Mouse (Mus musculus): Measurements from ENCODE around the gene Lrrc61. TPM values are rescaled to one million over a fixed set of nuclear protein-coding genes. Genes with fewer than 3 reads are reported as not detected.
A peak's percentile ranks its signal among the peaks of the same experiment; 100 is the strongest.

Lrrc61 gene
- total RNA-seq, 2 experiments from 2014 or later, result 15.8 to 20.1 TPM

GRCm38 (mm10) chr6:48546271-48546670 lies 8.3 kb upstream of the Lrrc61 start:
- DNase-seq (ENCODE audit: low spot score in 2 of 2), result no peak

GRCm38 (mm10) chr6:48546858-48547257 lies 7.7 kb upstream of the Lrrc61 start:
- no peak for DNase-seq (ENCODE audit: low spot score in 2 of 2)

- DNase-seq (ENCODE audit: low spot score in 2 of 2), result no peak
These were observed 6.3 kb upstream of the Lrrc61 start for GRCm38 (mm10) chr6:48548314-48548713.

- DNase-seq (ENCODE audit: low spot score in 2 of 2), result no peak
These were observed 1.7 kb upstream of the Lrrc61 start for GRCm38 (mm10) chr6:48552918-48553317.

- DNase-seq (ENCODE audit: low spot score in 2 of 2), result no peak
These were observed 777 bp upstream of the Lrrc61 start for GRCm38 (mm10) chr6:48553819-48554218.

- DNase-seq (ENCODE audit: low spot score in 2 of 2), result no peak
These were observed 701 bp downstream of the Lrrc61 start for GRCm38 (mm10) chr6:48555104-48555890.

- DNase-seq (ENCODE audit: low spot score in 2 of 2), result no peak
These were observed 1.4 kb downstream of the Lrrc61 start for GRCm38 (mm10) chr6:48555956-48556355.

GRCm38 (mm10) chr6:48565693-48566310 lies 11.2 kb downstream of the Lrrc61 start:
- no peak for DNase-seq (ENCODE audit: low spot score in 2 of 2)

- DNase-seq (ENCODE audit: low spot score in 2 of 2), result peak; percentile 47 to 65
These were observed 11.7 kb downstream of the Lrrc61 start for GRCm38 (mm10) chr6:48566312-48566711.

GRCm38 (mm10) chr6:48568036-48568984 lies 13.7 kb downstream of the Lrrc61 start:
- DNase-seq (ENCODE audit: low spot score in 2 of 2), result peak; percentile 39 to 56

GRCm38 (mm10) chr6:48569065-48569807 lies 14.6 kb downstream of the Lrrc61 start:
- no peak for DNase-seq (ENCODE audit: low spot score in 2 of 2)

- no peak for DNase-seq (ENCODE audit: low spot score in 2 of 2)
These were observed 17.4 kb downstream of the Lrrc61 start for GRCm38 (mm10) chr6:48572014-48572413.

GRCm38 (mm10) chr6:48572572-48573061 lies 18.0 kb downstream of the Lrrc61 start, which contains the start of gene Rarres2:
Rarres2 (minus strand) TSS chr6:48572789.
- DNase-seq (ENCODE audit: low spot score in 2 of 2), result peak in 1 of 2 experiments; percentile 60

- no peak for DNase-seq (ENCODE audit: low spot score in 2 of 2)
These were observed 18.7 kb downstream of the Lrrc61 start for GRCm38 (mm10) chr6:48573280-48573679.

- DNase-seq (ENCODE audit: low spot score in 2 of 2), result no peak
These were observed 19.4 kb downstream of the Lrrc61 start for GRCm38 (mm10) chr6:48573981-48574380.

- DNase-seq (ENCODE audit: low spot score in 2 of 2), result no peak
These were observed 24.1 kb downstream of the Lrrc61 start for GRCm38 (mm10) chr6:48578736-48579135.

GRCm38 (mm10) chr6:48579215-48579648 lies 24.6 kb downstream of the Lrrc61 start:
- no peak for DNase-seq (ENCODE audit: low spot score in 2 of 2)

GRCm38 (mm10) chr6:48581257-48581656 lies 26.7 kb downstream of the Lrrc61 start:
- DNase-seq (ENCODE audit: low spot score in 2 of 2), result no peak

- peak in 1 of 2 experiments; percentile 37 for DNase-seq (ENCODE audit: low spot score in 2 of 2)
These were observed 27.4 kb downstream of the Lrrc61 start for GRCm38 (mm10) chr6:48582037-48582436.

GRCm38 (mm10) chr6:48589194-48589750 lies 34.7 kb downstream of the Lrrc61 start, which contains the start of gene Gm45021:
Gm45021 (plus strand) TSS chr6:48589610.
- DNase-seq (ENCODE audit: low spot score in 2 of 2), result no peak

All from gastrocnemius, postnatal 4 days (tissue).